Mouse (Mus musculus) embryonic facial prominence, embryonic 11.5 days (tissue): ENCODE results near the gene Ubxn6. TPM values are rescaled to one million over a fixed set of nuclear protein-coding genes. Genes with fewer than 3 reads are reported as not detected.

Experiments
- ATAC-seq: fragments of 200-750 bp; cut with Nextera tagmentation; replicated peaks from 2 replicates; pipeline ENCODE4 v1.8.0; 2017; ENCODE audit warnings: low read depth; ENCODE audit not compliant: insufficient number of reproducible peaks, low FRiP score, low TSS enrichment
- DNase-seq: peaks from one replicate; pipeline ENCODE4 v3.0.0-alpha.2; 2015; ENCODE audit warnings: low spot score
- H3K27ac ChIP-seq: fragments of 300-500 bp; sonication (generic); replicated peaks from 2 replicates; pipeline ENCODE4 v1.5.1; 2014; ENCODE audit warnings: mild to moderate bottlenecking, low read depth, low read length, control low read depth
- H3K27me3 ChIP-seq: fragments of 300-500 bp; sonication (generic); 2 replicates; pipeline ENCODE4 v1.6.1; 2014; ENCODE audit warnings: mild to moderate bottlenecking, low read length, moderate library complexity, mixed read lengths; ENCODE audit not compliant: control insufficient read depth, insufficient read depth
- H3K36me3 ChIP-seq: fragments of 300-500 bp; sonication (generic); replicated peaks from 2 replicates; pipeline ENCODE4 v1.6.1; 2014; ENCODE audit warnings: low read depth, mild to moderate bottlenecking, low read length, moderate library complexity, mixed read lengths; ENCODE audit not compliant: control insufficient read depth, insufficient read depth
- H3K4me1 ChIP-seq: fragments of 300-500 bp; sonication (generic); 2 replicates; pipeline ENCODE4 v1.6.1; 2014; ENCODE audit warnings: low read length, mixed read lengths; ENCODE audit not compliant: control insufficient read depth, insufficient read depth
- H3K4me2 ChIP-seq: fragments of 300-500 bp; sonication (generic); 2 replicates; pipeline ENCODE4 v1.6.1; 2014; ENCODE audit warnings: low read depth, mild to moderate bottlenecking, control low read depth, low read length, moderate library complexity
- H3K4me3 ChIP-seq: fragments of 300-500 bp; sonication (generic); 2 replicates; pipeline ENCODE4 v1.5.1; 2014; ENCODE audit warnings: low read depth, low read length, control low read depth
- H3K9ac ChIP-seq: fragments of 300-500 bp; sonication (generic); replicated peaks from 2 replicates; pipeline ENCODE4 v1.6.1; 2014; ENCODE audit warnings: mild to moderate bottlenecking, control low read depth, low read length
- H3K9me3 ChIP-seq: fragments of 300-500 bp; sonication (generic); replicated peaks from 2 replicates; pipeline ENCODE4 v1.6.1; 2016; ENCODE audit warnings: mild to moderate bottlenecking, low read length, inconsistent platforms, mixed read lengths; ENCODE audit not compliant: control insufficient read depth
- WGBS: fragments of 180-500 bp; shearing (Covaris S2); extraction: QIAGEN DNeasy Blood & Tissue Kit; methylation state at CpG from one replicate; pipeline ENCODE4 v1.1.7; 2014; 5-methylcytosine and 5-hydroxymethylcytosine counted together
- polyA plus RNA-seq: library from polyadenylated mRNA; unstranded; fragments of >200 nt; fragmentation: Nextera tagmentation; extraction: Ambion mirVana; gene quantifications from 2 replicates; pipeline ENCODE4 v1.2.1, GENCODE M21; 2014

The Ubxn6 gene
- polyA plus RNA-seq, 1 experiment from 2014 or later: 43.1 TPM

GRCm38 (mm10) chr17:56039345-56039744, 35.5 kb downstream of the Ubxn6 start:
- DNase-seq (no peak), ATAC-seq (no peak)
- H3K4me1 ChIP-seq: no peaks in the 10 kb centered on the region
- H3K27ac ChIP-seq: no peak overlapping the region
- WGBS: 77% methylated on average over 4 of the region's 4 CpGs
- H3K9ac ChIP-seq: no peak overlapping the region
- H3K9me3 ChIP-seq: no peaks in the 10 kb centered on the region
- H3K27me3 ChIP-seq: no peaks in the 10 kb centered on the region
- H3K4me2 ChIP-seq: no peak overlapping the region
- no peak overlapping the region for H3K4me3 ChIP-seq
- H3K36me3 ChIP-seq: no peaks in the 10 kb centered on the region

- WGBS: 88% methylated on average over 8 of the region's 8 CpGs
- no peak for ATAC-seq
- no peak overlapping the region for H3K9ac ChIP-seq
These were observed 36.1 kb downstream of the Ubxn6 start for GRCm38 (mm10) chr17:56038583-56039261.

DNA sequence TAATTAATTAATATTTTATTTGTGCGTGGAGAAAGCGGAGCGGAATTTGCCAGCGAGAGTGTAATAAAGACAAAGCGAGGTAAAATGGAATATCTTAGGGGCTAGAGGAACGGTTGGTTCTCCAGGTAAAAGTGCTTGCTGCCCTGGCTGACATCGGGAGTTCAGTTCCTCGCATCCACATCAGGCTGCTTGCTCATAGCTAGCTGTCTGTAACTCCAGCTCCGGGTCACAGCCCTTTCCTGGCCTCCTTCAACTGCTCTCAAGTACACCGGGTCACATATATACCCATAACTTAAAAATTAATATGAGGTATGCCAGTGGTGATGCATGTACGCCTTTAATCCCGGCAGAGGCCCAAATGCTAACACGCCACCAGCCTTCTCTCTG, 37.9 kb downstream of the Ubxn6 start:
- no peaks in the 10 kb centered on the region for H3K36me3 ChIP-seq
- H3K27ac ChIP-seq: no peak overlapping the region
- WGBS: 37% methylated on average over 13 of the region's 13 CpGs
- ATAC-seq: peak; percentile 35; the same call in 1 of the 2 replicates
- peak overlapping the region; percentile 22 for H3K4me3 ChIP-seq
- no peaks in the 10 kb centered on the region for H3K4me1 ChIP-seq
- peak overlapping the region; percentile 24; the same call in 1 of the 2 replicates for H3K4me2 ChIP-seq
- H3K27me3 ChIP-seq: no peaks in the 10 kb centered on the region
- H3K9ac ChIP-seq: peak overlapping the region; percentile 59
- H3K9me3 ChIP-seq: no peaks in the 10 kb centered on the region
- DNase-seq: no peak

More at GRCm38 (mm10) chr17:56038583-56039261, 36.1 kb downstream of the Ubxn6 start:
- no peak overlapping the region for H3K4me2 ChIP-seq
- no peak overlapping the region for H3K27ac ChIP-seq
- no peaks in the 10 kb centered on the region for H3K36me3 ChIP-seq
- H3K9me3 ChIP-seq: no peaks in the 10 kb centered on the region
- H3K27me3 ChIP-seq: no peaks in the 10 kb centered on the region
- no peaks in the 10 kb centered on the region for H3K4me1 ChIP-seq
- no peak overlapping the region for H3K4me3 ChIP-seq
- DNase-seq: no peak

- Histone ChIP-seq H3K4me3 (peak within 1 kb of the TSS; percentile 87), H3K27ac (peak within 1 kb of the TSS; percentile 76), H3K27me3 (no peaks in the 10 kb centered on the region), H3K36me3 (no peaks in the 10 kb centered on the region), H3K9me3 (no peaks in the 10 kb centered on the region), H3K9ac (peak within 1 kb of the TSS; percentile 92), H3K4me2 (peak within 1 kb of the TSS; percentile 58), H3K4me1 (no peaks in the 10 kb centered on the region)
- DNase-seq: peak; percentile 97
- ATAC-seq: peak; percentile 88
- under 1% methylated on average over 74 of the region's 74 CpGs for WGBS
These were observed 38.5 kb downstream of the Ubxn6 start, which contains the start of gene Sh3gl1 for GRCm38 (mm10) chr17:56036176-56036900. Gene Sh3gl1 (minus strand): TSS chr17:56036635.

DNA sequence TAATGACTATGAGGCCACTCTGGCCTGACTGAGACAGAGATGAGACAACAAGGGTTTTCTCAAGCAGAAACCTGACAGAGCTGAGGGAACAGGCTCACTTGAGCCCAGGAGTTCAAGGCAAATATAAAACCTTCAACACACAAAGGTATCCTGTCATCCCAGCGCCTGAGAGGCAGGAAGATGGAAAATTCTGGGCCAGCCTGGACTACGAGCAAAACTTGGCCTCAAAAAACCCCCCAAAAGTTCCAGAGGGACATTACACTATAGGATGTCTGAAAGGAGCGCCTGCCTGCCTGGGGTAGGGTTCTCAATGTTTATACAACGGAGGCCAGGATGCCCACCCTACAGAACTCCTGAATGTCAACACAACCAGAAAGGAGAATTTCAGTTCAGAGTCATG, 39.6 kb downstream of the Ubxn6 start:
- 83% methylated on average over 4 of the region's 4 CpGs for WGBS
- peak overlapping the region; percentile 92 for H3K9ac ChIP-seq

GRCm38 (mm10) chr17:56034726-56035100, 40.1 kb downstream of the Ubxn6 start:
- 88% methylated on average over 6 of the region's 6 CpGs for WGBS
- H3K4me3 ChIP-seq: no peak overlapping the region
- no peak for DNase-seq
- H3K4me2 ChIP-seq: no peak overlapping the region
- no peaks in the 10 kb centered on the region for H3K4me1 ChIP-seq
- ATAC-seq: no peak
- no peak overlapping the region; the same call in 1 of the 2 replicates for H3K9ac ChIP-seq
- no peaks in the 10 kb centered on the region for H3K27me3 ChIP-seq
- no peaks in the 10 kb centered on the region for H3K36me3 ChIP-seq
- H3K9me3 ChIP-seq: no peaks in the 10 kb centered on the region
- H3K27ac ChIP-seq: no peak overlapping the region

More for the DNA sequence above, 39.6 kb downstream of the Ubxn6 start:
- no peak for DNase-seq
- Histone ChIP-seq H3K4me2 (peak overlapping the region; percentile 58), H3K4me1 (no peaks in the 10 kb centered on the region), H3K9me3 (no peaks in the 10 kb centered on the region), H3K36me3 (no peaks in the 10 kb centered on the region), H3K4me3 (peak overlapping the region; percentile 87), H3K27ac (no peak overlapping the region), H3K27me3 (no peaks in the 10 kb centered on the region)
- no peak for ATAC-seq

DNA sequence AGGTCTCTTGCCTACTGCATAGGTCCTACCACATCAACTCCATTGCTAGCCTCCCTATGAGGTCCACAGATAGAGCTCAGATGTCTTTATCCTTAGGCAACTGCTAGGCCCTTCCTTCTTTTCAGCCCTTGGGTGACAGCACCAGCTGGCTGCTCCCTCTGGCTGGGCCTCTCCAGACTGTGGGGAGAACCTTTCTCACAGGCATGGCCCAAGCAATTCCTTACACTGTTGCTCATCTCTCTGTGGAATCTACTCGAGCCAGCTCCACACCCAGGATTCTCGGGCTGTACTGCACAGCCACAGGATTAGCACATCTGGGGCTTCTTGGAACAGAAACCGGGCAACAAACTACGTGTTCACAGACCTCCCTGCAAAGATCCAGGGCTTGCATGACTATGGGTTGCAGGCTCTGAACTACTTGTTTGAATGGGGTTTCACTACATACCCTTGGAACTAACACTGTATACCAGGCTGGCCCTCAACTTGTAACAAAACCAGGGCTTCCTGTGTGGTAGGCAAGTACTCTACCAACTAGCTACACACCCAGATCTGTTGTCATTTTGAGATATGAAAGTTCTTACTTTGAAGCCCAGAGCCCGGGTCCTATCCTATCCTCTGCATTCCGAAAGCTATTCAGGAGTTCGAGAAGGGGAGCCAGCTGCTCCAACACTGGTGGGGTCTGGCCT, 40.6 kb downstream of the Ubxn6 start:
- no peak overlapping the region; the same call in 1 of the 2 replicates for H3K9ac ChIP-seq
- H3K9me3 ChIP-seq: no peaks in the 10 kb centered on the region
- ATAC-seq (no peak), DNase-seq (no peak)
- no peak overlapping the region for H3K4me3 ChIP-seq
- no peak overlapping the region for H3K27ac ChIP-seq
- H3K27me3 ChIP-seq: no peaks in the 10 kb centered on the region
- H3K4me1 ChIP-seq: no peaks in the 10 kb centered on the region
- H3K36me3 ChIP-seq: 0 out of 2 replicates have a peak, but pooled peaks cover 2% of the 10 kb centered on the region
- 89% methylated on average over 7 of the region's 7 CpGs for WGBS
- no peak overlapping the region for H3K4me2 ChIP-seq
